Mouse (Mus musculus): ENCODE results near the gene Slc25a16.

The Slc25a16 gene

DNA sequence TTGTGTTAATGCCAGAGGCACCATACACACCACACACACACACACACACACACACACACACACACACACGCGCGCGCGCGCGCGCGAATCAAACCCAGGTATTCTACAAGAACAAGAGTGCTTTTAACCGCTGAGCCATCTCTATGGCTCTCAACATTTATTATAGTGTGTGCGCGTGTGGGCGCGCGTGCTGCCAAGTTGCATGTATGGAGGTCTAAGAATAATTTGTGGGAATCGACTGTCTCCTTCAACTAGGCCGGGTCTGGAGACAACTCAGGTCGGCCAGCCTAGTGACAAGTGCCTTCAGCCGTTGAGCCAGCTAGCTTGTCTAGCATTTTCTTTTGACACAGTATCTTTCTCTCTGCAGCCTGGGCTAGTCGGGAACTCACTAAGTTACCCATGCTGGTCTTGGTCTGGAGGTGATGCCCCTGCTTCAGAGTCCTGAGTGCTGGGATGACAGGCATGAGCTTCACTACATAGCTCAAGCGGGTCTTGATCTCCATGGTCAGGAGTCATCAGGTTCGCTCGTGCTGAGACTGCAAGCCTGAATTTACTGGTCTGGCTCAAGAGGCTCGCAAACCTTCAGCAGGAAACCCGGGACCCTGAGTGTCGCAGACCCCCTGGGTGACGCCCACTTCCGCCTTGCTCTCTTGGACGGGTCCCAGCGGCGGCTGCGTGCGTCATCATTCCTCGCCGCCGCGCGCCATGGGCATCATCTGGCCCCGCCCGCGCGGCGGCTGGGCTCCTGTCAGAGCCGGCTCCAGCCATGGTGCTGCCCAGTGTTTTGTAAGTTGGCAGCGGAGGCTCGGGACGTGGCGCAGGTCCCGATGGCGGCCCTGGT lies at the start of gene Slc25a16:
Slc25a16 (plus strand) TSS at position 709 of the 841 bp plus-strand sequence.
- DNase-seq = peak; percentile 97

DNA sequence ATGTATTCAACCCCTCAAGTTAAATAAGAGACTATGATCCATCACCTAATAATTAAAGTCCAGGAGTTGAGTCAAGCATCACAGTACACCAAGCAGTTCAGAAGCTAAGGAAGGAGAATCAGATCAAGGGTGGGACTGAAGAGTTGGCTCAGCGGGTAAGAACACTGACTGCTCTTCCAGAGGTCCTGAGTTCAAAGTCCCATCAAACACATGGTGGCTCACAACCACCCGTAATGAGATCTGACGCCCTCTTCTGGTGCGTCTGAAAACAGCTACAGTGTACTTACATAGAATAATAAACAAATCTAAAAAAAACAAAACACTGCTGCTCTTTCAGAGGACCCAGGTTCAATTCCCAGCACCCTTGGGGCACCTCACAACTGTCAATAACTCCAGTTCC lies 45.6 kb upstream of the Slc25a16 start:
- no peak for DNase-seq

DNA sequence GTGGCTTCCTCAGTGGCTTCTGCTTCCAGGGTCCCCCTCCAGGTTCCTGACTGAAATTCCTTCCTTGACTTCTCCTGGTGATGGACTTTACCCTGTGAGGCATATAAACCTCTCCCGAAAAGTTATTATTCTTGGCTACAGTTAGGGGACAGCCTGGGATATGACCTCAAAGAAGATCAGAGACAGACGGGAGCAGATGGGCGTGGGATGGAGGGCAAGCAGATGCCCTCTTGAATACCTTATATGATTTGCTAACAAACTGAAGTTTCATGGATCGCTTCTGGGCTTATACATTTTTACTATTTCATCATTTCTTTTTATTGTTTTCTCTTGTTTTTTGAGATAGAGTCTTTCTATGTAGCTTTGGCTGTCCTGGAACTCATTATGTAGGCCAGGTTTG lies 44.9 kb upstream of the Slc25a16 start:
- DNase-seq = no peak

DNA sequence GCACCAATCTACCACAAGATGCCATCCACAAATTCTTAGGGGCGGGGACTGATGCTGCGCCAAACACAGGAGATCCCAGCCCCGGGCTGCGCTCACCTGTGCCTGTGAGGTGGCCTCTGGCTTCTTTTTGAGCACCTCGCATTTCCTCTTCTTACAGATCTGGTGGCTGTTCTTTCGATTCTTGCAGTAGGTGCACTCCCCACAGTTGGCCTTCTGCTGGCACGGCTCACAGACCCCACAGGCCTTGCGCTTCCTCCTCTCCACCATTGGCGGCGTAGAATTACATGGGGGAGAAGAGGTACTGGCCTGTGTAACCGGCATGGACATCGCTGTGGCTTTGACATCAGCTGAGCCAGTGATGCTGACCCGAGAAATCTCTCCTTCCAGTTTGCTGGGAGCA lies 42.4 kb upstream of the Slc25a16 start:
- DNase-seq = no peak

DNA sequence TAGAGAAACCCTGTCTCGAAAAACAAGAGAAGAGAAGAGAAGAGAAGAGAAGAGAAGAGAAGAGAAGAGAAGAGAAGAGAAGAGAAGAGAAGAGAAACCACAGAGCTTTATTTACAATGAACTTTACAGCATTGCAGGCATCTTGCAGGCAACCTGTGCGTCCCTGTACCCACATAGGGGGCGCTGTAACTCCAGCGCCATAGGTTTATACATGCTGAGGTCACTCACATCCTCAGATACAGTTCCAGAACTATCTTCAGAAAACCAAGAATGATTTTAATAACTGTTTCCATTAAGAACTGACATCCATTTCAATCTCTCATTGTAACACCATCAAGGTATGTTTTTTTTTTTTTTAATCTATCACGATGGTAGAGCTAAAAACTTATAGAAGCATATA lies 39.2 kb upstream of the Slc25a16 start:
- no peak for DNase-seq

DNA sequence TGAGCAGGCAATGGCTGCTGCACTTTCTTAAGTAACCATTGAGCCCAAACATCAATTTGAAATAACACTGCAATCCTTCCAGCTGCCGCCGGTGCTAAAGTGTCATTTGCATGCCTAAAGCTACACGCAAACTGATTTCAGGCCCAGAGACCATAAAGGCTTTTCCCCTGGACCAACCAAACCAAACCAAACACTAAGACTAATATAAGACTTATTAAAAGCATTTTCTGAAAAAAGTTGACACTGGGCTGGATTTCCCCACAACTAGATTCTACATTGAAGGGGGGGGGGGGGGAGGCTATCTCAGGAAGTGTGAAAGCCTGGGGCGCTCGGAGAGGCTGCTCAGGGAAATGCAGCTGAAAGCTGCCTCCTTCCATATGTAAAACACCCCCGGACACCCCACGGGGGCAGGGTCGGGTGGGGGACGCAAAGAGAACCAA lies 36.5 kb upstream of the Slc25a16 start:
- no peak for DNase-seq

DNA sequence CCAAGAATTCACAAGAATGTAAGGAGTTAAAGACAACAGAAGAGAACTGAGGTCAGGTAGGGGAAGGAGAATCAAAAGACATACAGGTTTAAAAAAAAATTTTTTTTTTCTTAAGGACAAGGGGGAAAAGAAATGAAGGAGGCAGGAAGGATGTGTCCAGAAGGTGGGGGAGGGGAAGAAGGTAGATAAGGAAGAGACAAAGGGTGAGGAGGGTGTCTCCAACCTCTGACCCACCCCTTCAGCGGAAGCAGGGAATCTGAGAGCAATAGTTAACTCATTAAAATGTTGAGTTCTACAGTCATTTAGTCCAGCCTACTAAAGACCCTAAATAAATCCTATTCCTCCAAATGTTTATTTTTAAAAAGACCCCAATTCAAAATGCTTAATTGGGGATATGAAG lies 35.9 kb upstream of the Slc25a16 start:
- no peak for DNase-seq

DNA sequence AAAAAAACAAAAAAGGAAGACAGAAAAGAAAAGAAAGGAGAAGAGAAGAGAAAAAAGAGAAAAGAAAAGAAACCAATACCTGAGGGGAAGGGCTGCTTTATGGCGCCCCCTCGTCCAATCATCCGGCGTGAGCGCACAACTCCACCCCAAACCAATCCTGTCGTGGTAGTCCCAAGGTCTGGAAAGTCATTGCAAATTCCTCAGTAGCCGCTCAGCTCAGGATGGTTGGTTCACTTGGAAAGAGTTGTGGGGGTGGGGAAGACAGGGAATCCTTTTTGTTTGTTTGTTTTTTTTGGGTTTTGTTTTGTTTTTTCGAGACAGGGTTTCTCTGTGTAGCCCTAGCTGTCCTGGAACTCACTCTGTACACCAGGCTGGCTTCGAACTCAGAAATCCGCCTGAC lies 35.0 kb upstream of the Slc25a16 start:
- no peak for DNase-seq

DNA sequence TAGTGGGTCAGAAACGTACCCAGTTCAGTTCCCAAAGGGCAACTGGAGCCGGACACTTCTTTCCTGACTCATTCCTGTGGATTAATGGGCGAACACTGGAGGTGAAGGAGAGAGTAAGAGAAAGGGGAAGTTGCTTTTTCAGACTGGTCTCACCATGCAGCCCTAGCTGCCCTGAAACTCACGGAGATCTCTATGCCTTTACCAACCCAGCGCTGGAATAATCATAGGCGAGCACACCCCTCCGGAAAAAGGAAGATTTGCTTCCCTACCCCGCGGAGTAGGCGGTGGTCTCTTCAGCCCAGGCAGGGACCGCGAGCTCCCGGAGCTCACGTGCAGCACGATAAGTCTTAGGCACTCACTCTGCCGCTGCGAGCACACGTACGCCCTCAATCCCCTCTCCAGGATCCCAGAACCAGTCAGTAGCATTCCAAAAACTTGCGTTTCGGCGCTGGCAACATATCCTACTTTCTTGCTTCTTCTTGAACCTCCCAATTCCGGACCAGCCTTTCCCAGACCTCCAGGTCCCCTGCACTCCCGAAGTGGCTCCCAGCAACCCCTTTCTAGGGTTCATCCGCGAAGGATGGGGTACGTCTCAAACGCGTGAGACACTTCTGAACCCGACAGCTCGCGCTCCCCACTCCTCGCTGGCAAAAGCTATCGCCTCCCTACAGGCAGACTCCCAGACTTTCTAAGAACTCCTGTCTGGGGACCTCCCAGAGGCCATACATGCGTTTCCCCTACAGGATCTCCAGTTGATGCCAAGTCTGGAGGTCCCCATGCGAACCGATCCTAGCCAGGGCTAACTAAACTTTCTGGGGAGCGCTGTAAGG lies 34.2 kb upstream of the Slc25a16 start:
- DNase-seq = no peak

DNA sequence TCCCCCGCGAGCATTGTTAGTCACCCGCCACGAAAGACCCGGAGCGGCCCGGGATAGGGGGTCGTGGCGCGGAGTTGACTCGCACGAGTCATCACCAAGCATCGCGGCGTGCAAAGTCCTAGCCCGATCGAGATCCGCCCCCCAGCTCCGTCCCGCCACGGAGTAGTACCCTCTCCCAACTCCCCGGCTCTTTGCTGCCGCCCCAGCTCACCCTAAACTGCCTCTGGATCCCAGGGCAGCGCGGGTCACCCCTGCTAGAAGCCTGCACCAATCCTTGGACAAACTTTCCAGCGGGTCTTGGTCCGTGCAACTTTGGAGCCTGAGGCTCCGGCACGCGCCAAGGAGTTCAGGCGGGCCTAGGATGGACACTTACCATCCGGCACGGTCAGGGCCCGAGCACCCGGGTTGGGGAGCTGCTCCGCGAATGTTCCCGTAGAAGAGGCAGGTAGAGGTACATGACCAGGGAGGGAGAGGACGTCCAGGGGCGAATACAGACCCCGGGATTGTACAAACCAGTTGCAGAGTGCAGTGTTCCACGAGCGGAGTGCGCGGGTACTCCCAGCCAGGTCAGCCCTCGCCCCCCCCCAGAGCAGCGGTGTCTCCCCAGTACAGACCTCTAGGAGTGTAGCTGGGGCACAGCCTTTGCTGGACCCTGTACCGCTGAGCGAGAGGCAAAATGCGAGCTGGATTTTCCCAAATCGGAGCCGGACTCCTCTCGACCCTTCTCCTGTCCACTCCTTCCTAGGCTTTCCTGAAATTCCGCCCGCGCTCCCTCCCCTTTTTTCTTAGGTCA lies 33.4 kb upstream of the Slc25a16 start:
- peak; percentile 78 to 81 for DNase-seq

DNA sequence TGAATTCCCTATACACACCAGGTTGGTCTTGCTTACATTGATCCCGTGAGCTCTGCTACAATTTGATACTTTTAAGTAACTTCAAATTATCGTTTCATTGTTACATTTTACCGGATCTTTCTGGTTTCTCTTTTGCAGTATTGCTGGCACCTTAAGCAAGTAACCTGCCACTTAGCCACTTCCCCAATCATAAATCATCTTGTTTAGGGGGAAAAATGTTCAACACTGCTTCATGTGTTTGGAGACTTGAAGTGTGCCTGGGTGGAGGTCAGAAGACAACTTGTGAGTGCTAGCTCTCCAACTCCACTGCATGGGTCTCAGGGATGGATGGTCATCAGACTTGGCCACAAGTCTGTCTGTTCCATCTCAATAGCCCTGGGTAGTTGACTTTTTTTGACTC lies 29.4 kb upstream of the Slc25a16 start:
- no peak for DNase-seq

DNA sequence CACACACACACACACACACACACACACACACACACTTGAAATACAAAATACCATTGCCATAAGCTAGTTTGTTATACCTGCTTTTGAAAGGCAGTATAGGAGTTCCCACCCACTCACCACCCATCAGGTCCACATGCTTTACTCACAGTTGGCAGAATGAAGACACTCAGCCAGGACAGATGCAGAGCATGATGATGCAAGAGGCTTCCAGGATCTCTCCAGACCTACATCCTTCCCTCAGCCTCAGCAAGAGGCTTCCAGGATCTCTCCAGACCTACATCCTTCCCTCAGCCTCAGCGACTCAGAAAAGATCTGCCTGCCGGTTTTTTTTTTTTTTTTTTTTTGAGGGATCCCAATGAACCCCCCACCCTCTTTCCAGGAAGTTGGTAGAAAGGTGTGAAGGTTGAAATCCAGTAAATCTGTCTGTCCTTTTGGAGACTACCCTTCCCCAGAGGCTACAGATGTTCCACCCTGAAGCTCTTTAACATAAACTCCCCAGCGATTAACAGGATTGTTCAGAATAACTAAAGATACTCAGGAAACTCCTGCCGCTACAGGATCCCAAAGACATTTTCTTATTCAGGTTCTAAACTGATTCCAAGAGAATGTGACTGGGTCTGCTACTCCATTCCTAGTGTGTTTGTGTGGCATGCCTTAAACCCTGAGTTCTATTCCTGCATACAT lies 27.7 kb upstream of the Slc25a16 start:
- no peak for DNase-seq

DNA sequence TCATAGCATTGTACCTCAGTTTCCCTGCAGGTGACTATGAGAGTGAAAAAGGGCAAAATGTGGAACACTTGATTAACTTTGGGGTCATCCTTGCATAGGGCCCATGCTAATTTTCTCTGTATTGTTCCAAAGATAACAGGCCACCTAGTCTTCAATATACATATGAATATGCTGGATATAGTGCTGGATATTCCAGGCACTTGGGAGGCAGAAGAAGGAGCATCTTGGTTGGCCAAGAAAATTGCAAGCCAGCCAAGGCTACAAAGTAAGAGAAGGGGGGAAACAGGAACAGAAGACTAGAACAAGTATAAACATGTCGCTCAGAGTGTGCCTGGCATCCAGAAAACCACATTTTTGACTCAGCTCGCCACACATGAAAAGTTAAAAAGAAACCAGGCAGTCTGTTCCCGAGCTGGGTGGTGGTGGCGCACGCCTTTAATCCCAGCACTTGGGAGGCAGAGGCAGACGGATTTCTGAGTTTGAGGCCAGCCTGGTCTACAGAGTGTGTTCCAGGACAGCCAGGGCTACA lies 27.0 kb upstream of the Slc25a16 start:
- DNase-seq = no peak

DNA sequence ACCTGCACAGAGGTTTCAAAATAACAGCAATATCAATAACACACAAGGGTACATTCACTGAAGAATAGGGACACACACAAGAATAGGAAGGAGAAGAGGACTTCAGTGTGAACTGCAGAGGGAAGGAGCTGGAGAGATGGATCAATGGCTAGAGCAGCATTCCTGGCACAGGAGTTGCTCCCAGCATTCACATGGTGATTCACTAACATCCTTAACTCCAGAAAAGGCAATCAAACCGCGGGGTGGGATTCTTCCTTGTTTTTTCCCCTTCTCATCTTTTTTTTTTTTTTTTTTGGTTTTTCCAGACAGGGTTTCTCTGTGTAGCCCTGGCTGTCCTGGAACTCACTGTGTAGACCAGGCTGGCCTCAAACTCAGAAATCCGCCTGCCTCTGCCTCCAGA lies 26.0 kb upstream of the Slc25a16 start:
- no peak for DNase-seq

DNA sequence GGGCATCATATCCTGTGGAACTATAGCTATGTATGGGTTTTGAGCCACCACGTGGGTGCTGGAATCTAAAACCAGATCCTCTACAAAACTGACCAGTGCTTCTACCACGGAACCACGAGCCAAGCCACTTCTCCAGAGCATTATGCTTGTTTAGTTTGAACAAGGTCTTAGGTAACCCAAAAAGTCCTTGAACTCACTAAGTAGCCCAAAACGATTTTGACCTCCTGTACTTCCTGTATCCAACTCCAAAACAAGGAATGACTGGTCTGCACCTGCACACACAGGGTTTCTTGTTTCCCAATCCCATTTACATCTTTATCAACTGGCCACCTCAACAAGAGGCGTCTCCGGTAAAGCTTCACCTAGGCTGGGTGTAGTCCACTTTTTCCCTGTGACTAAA lies 25.0 kb upstream of the Slc25a16 start:
- DNase-seq = no peak

DNA sequence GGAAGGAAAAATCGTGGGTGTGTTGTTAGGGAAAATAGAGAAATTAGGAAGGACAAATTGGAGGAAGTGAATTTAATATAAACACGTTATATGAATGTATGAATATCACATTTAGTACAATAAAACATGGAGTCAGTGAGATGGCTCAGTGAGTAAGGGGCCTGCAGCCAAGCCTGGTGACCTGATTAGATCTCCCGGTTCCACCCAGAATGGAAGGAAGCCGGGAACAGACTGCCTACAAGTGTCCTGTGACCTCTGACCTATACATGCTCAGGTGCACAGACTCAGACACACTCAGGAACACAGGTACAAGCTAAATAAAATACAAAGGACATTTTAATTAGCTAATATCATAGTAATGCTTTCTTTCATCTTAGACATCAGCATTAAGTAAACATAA lies 24.4 kb upstream of the Slc25a16 start:
- DNase-seq = no peak

DNA sequence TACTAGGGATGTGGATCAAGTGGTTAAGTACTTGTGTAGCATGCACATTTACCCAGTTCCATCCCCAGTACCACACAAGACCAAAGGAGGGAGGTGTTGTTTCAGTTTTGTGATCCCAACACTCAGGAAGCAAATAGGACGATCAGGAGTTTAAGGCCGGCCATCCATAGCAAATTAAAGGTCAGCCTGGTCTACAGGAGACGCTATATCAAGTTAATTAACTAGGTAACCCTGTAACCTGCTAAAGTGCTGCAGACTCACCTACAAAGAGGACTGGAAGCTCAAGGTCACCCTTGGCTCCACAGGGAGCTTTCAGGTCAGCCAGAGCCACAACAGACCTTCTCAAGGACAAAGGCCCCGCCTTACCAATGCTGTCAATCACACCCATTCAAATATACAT lies 23.7 kb upstream of the Slc25a16 start:
- DNase-seq = no peak

DNA sequence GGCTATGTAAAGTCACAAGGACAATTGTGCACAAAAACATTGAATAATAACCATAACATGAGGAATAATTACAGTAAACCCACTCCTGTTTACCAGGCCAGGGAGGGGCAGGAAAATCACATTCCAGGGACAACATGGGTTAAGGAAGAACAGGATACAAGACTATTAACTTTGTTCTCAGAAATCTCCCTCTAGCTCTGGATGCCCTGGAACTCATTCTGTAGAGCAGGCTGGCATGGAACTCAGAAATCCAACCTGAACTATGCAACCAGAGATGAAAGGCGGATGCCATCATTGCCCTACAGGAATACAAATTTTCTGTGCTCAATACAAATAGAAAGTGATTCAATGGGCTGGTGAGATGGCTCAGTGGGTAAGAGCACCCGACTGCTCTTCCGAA lies 23.0 kb upstream of the Slc25a16 start:
- DNase-seq = no peak

DNA sequence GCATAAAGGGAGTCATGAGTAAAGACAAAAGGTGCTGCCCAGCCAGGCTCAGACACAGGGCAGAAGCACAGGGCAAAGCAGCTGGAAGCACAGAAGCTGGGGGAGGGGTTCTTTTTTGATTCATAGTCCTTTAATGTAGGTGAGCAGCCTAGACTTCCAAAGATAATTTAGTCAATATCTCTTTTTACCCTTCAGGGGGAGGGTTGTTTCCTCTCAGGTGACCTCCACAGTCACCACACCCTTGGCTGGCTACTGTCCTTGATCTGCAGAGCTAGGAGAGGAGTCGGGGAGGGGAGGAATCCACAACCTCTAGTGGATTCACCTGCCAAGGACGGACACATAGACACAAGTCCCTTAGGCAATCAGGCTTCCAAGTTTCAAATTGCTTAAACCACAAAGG lies 22.4 kb upstream of the Slc25a16 start:
- no peak for DNase-seq

DNA sequence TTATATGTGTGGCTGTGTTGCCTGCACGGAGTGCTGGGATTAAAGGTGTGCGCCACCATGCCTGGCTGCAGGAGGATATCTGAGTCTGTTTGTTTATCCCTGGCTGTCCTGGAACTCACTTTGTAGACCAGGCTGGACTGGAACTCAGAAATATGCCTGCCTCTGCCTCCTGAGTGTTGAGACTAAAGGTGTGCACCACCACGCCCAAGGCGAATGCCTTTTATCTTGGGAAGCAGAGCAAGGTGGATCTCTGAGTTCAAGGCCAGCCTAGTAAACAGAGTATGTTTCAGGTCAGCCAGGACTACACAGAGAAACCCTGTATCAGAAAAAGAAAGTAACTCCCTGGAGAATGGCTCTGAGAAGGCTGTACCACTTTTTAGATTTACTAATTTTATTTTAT lies 20.3 kb upstream of the Slc25a16 start:
- DNase-seq = no peak

DNA sequence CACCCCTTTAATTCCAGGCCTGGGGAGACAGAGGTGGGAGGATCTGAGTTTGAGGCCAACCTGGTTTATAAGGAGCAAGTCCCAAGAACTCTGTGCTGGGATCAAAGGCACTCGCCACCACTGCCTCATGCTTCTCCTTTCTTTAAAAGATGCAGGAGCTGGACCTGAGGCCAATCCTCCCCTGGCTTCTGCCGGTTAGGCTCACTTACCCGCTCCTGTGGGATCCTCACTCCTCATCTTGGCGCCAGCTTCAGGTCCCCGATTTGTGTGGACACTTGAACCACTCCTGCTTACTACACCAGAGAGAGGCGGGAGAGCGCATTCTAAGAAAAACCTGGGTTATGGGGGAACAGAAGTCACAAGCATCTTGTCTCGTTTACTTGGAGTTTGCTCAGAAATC lies 18.6 kb upstream of the Slc25a16 start:
- DNase-seq = no peak

DNA sequence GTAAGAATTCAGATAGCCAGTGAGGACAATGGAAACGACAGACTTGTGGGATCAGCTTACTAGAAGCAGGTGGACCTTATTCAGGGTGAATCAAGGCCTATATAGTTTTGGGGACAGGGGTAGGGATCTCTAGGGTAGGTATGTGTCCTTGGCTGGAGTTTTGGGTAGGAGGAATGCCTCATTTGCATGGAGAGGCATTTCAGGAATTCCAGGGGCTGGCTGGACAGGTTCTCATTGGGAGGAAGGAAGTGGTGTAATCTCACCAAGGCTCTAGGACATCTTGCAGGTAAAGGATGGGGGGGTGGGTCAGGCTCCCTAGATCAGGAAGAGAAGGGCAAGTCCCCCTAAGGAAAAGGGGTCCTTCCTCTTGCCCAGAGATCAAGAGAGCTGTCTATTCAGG lies 17.6 kb upstream of the Slc25a16 start:
- DNase-seq = no peak
